Mouse (Mus musculus) olfactory bulb, adult 2 months (tissue): ENCODE measurements around the gene Ppp1r26. TPM values are rescaled to one million over a fixed set of nuclear protein-coding genes. Genes with fewer than 3 reads are reported as not detected.

Experiments used
- H3K27ac ChIP-seq: fragments of 200-500 bp; 2 replicates; pipeline ENCODE4 v1.5.1; 2012; ENCODE audit warnings: low read depth, low read length; ENCODE audit not compliant: insufficient read depth
- H3K4me1 ChIP-seq: fragments of 200-500 bp; 2 replicates; pipeline ENCODE4 v1.6.1; 2012; ENCODE audit warnings: low read length; ENCODE audit not compliant: control insufficient read depth, insufficient read depth
- H3K4me3 ChIP-seq: fragments of 200-500 bp; 2 replicates; pipeline ENCODE4 v1.5.1; 2012; ENCODE audit warnings: mild to moderate bottlenecking, low read depth, low read length, moderate library complexity; ENCODE audit not compliant: insufficient read depth
- CTCF ChIP-seq: fragments of 200-500 bp; IDR thresholded peaks from 2 replicates; pipeline ENCODE4 v1.5.1; 2012; ENCODE audit warnings: low read depth, mild to moderate bottlenecking, low read length, moderate library complexity; ENCODE audit not compliant: insufficient read depth
- POLR2A ChIP-seq: fragments of 200-500 bp; IDR thresholded peaks from 2 replicates; pipeline ENCODE4 v1.6.1; 2012; ENCODE audit warnings: mild to moderate bottlenecking, low read depth, low read length, moderate library complexity; ENCODE audit not compliant: insufficient read depth
- WGBS: fragments of 180-500 bp; shearing (Covaris S2); methylation state at CpG from one replicate; pipeline ENCODE4 v1.1.7; 2018; 5-methylcytosine and 5-hydroxymethylcytosine counted together
- polyA plus RNA-seq: library from polyadenylated mRNA; stranded (reverse); fragments of >200 nt; gene quantifications from 2 replicates; pipeline ENCODE4 v1.2.4, GENCODE M21; 2012; ENCODE audit warnings: low replicate concordance; ENCODE audit not compliant: missing spikeins, insufficient read depth, insufficient read length

Ppp1r26 gene
- polyA plus RNA-seq, 1 experiment, result not detected

- H3K27ac ChIP-seq, result no peak overlapping the region
- TF ChIP-seq CTCF (no peak), POLR2A (no peak)
- WGBS, result 32% methylated on average over 1 of the region's 1 CpGs
These were observed 13.8 kb upstream of the Ppp1r26 start for GRCm38 (mm10) chr2:28432811-28433210.

DNA sequence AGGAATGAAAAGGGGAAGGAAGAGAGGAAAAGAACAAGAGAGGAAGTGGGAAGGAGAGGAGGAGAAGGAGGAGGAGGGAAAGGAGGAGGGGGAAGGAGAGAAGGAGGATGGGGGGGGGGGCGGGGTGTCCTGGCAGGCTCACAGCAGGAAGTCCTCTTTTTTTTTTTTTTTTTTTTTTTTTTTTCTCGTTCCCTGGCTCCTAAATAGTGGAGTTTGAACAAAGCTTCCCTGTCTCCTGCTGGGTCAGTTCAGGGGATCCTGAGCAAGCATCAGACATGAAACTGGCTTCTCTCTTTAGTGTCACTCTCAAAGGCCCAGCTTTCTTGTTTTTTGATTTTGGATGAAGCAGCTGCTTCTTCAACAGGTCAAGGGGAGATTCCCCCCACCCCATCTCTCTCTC, 13.1 kb upstream of the Ppp1r26 start:
- 0 out of 2 replicates have a peak, but pooled peaks cover 3% of the 10 kb centered on the region for H3K4me1 ChIP-seq
- TF ChIP-seq CTCF (no peak), POLR2A (no peak)
- 17% methylated on average over 2 of the region's 2 CpGs for WGBS
- no peak overlapping the region for H3K4me3 ChIP-seq
- H3K27ac ChIP-seq, result no peak overlapping the region

More at GRCm38 (mm10) chr2:28432811-28433210, 13.8 kb upstream of the Ppp1r26 start:
- Histone ChIP-seq H3K4me3 (no peak overlapping the region), H3K4me1 (0 out of 2 replicates have a peak, but pooled peaks cover 3% of the 10 kb centered on the region)

- TF ChIP-seq POLR2A, result no peak
- TF ChIP-seq CTCF, result no peak
- 68% methylated on average over 11 of the region's 11 CpGs for WGBS
- no peak overlapping the region for H3K4me3 ChIP-seq
- no peak overlapping the region for H3K27ac ChIP-seq
- 0 out of 2 replicates have a peak, but pooled peaks cover 3% of the 10 kb centered on the region for H3K4me1 ChIP-seq
These were observed 11.2 kb upstream of the Ppp1r26 start for GRCm38 (mm10) chr2:28435401-28435800.

DNA sequence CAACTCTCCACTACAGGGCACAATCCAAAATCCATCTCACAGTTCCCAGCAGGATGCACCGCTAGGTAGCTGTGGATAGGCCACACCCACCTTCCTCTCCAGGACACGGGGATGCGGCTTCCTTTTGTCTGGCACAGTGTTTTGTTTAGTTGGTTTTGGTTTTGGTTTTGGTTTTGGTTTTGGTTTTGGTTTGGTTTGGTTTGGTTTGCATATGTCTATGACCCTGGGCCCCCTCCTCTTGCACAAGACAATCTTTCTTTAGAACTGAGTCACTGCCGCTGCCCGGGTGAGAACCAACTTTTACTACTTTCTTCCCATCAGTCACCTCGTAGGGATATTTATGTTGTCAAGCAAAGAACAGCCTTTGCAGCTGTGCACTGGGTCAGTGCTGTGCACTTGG, 5.8 kb upstream of the Ppp1r26 start:
- WGBS, result 77% methylated on average over 6 of the region's 6 CpGs
- H3K4me1 ChIP-seq, result 0 out of 2 replicates have a peak, but pooled peaks cover under 1% of the 10 kb centered on the region
- no peak for TF ChIP-seq POLR2A
- no peak for TF ChIP-seq CTCF
- no peak overlapping the region for H3K27ac ChIP-seq
- H3K4me3 ChIP-seq, result no peak overlapping the region

GRCm38 (mm10) chr2:28445082-28445481, 1.5 kb upstream of the Ppp1r26 start:
- H3K4me3 ChIP-seq, result no peak overlapping the region
- no peak overlapping the region for H3K27ac ChIP-seq
- TF ChIP-seq POLR2A (no peak), CTCF (no peak)
- WGBS, result 96% methylated on average over 4 of the region's 4 CpGs
- H3K4me1 ChIP-seq, result peaks cover 11% of the 10 kb centered on the region

DNA sequence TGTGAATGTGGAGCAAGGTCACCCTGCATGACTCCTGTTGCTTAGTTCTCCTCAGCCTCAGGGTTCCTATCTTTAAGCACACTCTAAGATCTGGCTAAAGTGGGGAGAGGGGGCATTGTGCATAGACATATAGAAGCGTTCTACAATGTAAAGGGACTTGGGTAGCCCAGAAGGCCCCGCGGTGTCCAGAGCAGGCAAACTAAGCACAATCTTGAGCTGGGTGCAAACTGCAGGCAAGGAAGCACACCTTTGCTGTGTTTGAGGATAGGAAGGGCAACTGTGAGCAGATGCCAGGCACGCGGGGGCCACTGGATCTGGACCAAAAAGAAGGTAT, 452 bp upstream of the Ppp1r26 start:
- WGBS, result 6% methylated on average over 5 of the region's 5 CpGs
- H3K4me1 ChIP-seq, result peaks cover 11% of the 10 kb centered on the region
- no peak overlapping the region for H3K27ac ChIP-seq
- TF ChIP-seq CTCF (no peak), POLR2A (no peak)
- peak overlapping the region; percentile 84 for H3K4me3 ChIP-seq

- 2% methylated on average over 11 of the region's 11 CpGs for WGBS
- Histone ChIP-seq H3K27ac (no peak overlapping the region), H3K4me3 (peak overlapping the region; percentile 84), H3K4me1 (peaks cover 11% of the 10 kb centered on the region)
- no peak for TF ChIP-seq POLR2A
- no peak for TF ChIP-seq CTCF
These were observed 693 bp downstream of the Ppp1r26 start for GRCm38 (mm10) chr2:28447315-28447670.

GRCm38 (mm10) chr2:28451663-28452062, 5.1 kb downstream of the Ppp1r26 start:
- Histone ChIP-seq H3K27ac (no peak overlapping the region), H3K4me1 (peaks cover 5% of the 10 kb centered on the region; the same call in 1 of the 2 replicates), H3K4me3 (no peak overlapping the region)
- WGBS, result 93% methylated on average over 11 of the region's 11 CpGs
- no peak for TF ChIP-seq CTCF
- no peak for TF ChIP-seq POLR2A

DNA sequence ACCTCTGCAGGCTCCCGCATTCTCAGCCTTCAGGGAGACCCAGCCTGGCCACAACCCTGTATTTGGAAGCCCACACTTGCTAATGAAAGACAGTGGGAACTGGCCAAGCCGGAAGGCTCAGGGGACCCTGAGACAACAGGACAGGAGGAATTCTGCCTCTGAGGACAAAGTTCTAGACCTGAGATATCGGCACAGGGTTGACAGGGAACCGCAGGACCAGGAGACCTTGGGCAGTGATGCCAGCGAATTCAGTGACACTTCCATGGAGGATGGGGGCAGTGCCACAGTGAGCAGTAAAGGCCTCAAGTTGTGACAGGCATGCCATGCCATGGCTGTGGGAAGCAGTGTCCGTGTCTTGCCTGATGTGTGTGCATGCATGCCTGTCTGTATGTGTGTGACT, 6.9 kb downstream of the Ppp1r26 start:
- 92% methylated on average over 6 of the region's 6 CpGs for WGBS
- H3K27ac ChIP-seq, result no peak overlapping the region
- TF ChIP-seq POLR2A (no peak), CTCF (no peak)
- H3K4me1 ChIP-seq, result no peaks in the 10 kb centered on the region
- H3K4me3 ChIP-seq, result no peak overlapping the region

DNA sequence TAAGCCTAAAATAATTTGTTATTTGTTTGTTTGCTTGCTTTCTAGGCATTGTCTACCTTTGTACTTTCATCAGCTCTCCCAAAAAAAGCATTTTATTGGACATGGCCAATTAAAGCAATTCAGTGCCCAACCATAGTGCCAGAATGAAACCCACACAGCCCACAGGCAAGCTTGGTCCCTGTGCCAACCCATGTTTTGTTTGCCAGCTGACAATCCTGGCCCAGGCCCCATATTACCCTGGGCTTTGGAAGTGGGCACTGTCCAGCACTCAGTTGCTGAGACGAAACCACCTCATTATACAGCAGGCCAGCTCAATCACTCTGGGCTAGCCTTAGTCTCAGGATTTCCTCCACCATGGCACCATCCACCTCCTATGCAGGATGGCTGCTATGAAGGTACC, 10.0 kb downstream of the Ppp1r26 start:
- no peak overlapping the region for H3K4me3 ChIP-seq

More for the DNA sequence above, 10.0 kb downstream of the Ppp1r26 start:
- 50% methylated on average over 1 of the region's 1 CpGs for WGBS
- Histone ChIP-seq H3K4me1 (no peaks in the 10 kb centered on the region), H3K27ac (no peak overlapping the region)
- no peak for TF ChIP-seq CTCF
- no peak for TF ChIP-seq POLR2A
